Mouse (Mus musculus) thymus, adult 2 months (tissue): Measurements from ENCODE around the gene Nin.

Experiments
- CTCF ChIP-seq: fragments of 200-500 bp; IDR thresholded peaks from 2 replicates; pipeline ENCODE4 v1.5.1; 2012; ENCODE audit warnings: mild to moderate bottlenecking, control low read depth, low read length, moderate library complexity, borderline replicate concordance; ENCODE audit not compliant: control insufficient read depth, poor library complexity, insufficient read depth; ENCODE audit errors: extremely low read depth
- POLR2A ChIP-seq: fragments of 200-500 bp; IDR thresholded peaks from 2 replicates; pipeline ENCODE4 v1.6.1; 2012; ENCODE audit warnings: mild to moderate bottlenecking, low read length, control low read depth, moderate library complexity; ENCODE audit not compliant: control insufficient read depth, poor library complexity, insufficient read depth; ENCODE audit errors: extremely low read depth

- TF ChIP-seq POLR2A: no peak
- no peak for TF ChIP-seq CTCF
Observed at GRCm38 (mm10) chr12:70131042-70131675, 17.6 kb upstream of the Nin start.
